Mouse (Mus musculus) intestine, embryonic 14.5 days (tissue): Measurements from ENCODE around the gene Cts6. TPM values are rescaled to one million over a fixed set of nuclear protein-coding genes. Genes with fewer than 3 reads are reported as not detected.
"Not testable (repeated sequence)": the region's sequence is repeated elsewhere in the genome, so short reads cannot be mapped to it uniquely, and the experiment has no call there.

ENCODE experiments used
- ATAC-seq: fragments of 200-750 bp; cut with Nextera tagmentation; replicated peaks from 2 replicates; pipeline ENCODE4 v1.8.0; 2017; ENCODE audit warnings: low read depth, moderate number of reproducible peaks, moderate TSS enrichment, moderate library complexity; ENCODE audit not compliant: low FRiP score, low TSS enrichment
- DNase-seq: peaks from one replicate; pipeline ENCODE4 v3.0.0-alpha.2; 2018; ENCODE audit warnings: low spot score
- H3K27ac ChIP-seq: fragments of 300-500 bp; sonication (generic); 2 replicates; pipeline ENCODE4 v1.5.1; 2014; ENCODE audit warnings: low read depth, mild to moderate bottlenecking, control low read depth
- H3K27me3 ChIP-seq: fragments of 300-500 bp; sonication (generic); replicated peaks from 2 replicates; pipeline ENCODE4 v1.6.1; 2014; ENCODE audit warnings: low read length, control low read depth; ENCODE audit not compliant: control insufficient read depth, insufficient read depth
- H3K36me3 ChIP-seq: fragments of 300-500 bp; sonication (generic); 2 replicates; pipeline ENCODE4 v1.6.1; 2014; ENCODE audit warnings: low read length, control low read depth; ENCODE audit not compliant: control insufficient read depth, insufficient read depth
- H3K4me1 ChIP-seq: fragments of 300-500 bp; sonication (generic); replicated peaks from 2 replicates; pipeline ENCODE4 v1.6.1; 2014; ENCODE audit warnings: low read length, control low read depth, mixed read lengths; ENCODE audit not compliant: control insufficient read depth, insufficient read depth
- H3K4me2 ChIP-seq: fragments of 300-500 bp; sonication (generic); 2 replicates; pipeline ENCODE4 v1.6.1; 2014; ENCODE audit warnings: low read length
- H3K4me3 ChIP-seq: fragments of 300-500 bp; sonication (generic); 2 replicates; pipeline ENCODE4 v1.5.1; 2014; ENCODE audit warnings: low read depth, low read length, control low read depth, mixed read lengths
- H3K9ac ChIP-seq: fragments of 300-500 bp; sonication (generic); 2 replicates; pipeline ENCODE4 v1.6.1; 2014; ENCODE audit warnings: mild to moderate bottlenecking, low read length
- H3K9me3 ChIP-seq: fragments of 300-500 bp; sonication (generic); 2 replicates; pipeline ENCODE4 v1.6.1; 2016; ENCODE audit warnings: low read length, control low read depth; ENCODE audit not compliant: control insufficient read depth
- WGBS: fragments of 180-500 bp; shearing (Covaris S2); extraction: QIAGEN DNeasy Blood & Tissue Kit; methylation state at CpG from one replicate; pipeline ENCODE4 v1.1.7; 2014; 5-methylcytosine and 5-hydroxymethylcytosine counted together
- polyA plus RNA-seq: library from polyadenylated mRNA; unstranded; fragments of >200 nt; fragmentation: Nextera tagmentation; extraction: Ambion mirVana; gene quantifications from 2 replicates; pipeline ENCODE4 v1.2.1, GENCODE M21; 2014

Gene Cts6
- not detected in 2 replicates for polyA plus RNA-seq

DNA sequence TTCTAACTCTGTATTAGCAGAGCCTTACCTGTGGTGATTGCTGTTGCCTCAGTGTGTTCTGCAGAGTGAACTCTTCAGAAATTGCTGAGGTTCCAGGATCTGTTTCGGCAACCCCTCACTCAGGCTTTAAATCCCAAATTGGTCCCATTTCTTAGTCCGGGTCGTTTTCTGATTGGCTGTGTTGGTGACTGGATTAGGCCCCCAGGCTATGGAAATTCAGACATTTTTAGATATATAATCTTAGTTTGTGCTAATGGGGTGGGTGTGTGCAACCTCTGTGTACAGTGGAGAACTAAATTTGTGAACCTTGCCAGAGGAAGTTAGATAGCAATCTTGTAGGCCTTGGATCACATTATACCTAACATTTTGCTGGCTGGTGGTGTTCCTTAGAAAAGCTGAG is at the start of gene Cts6:
Gene Cts6, minus strand, starts transcription at position 101 of the 400 bp plus-strand sequence.
- Histone ChIP-seq H3K27ac (no peak within 1 kb of the TSS), H3K4me1 (no peaks in the 10 kb centered on the region), H3K4me2 (no peak within 1 kb of the TSS), H3K9me3 (0 out of 2 replicates have a peak, but pooled peaks cover 6% of the 10 kb centered on the region), H3K36me3 (no peaks in the 10 kb centered on the region), H3K4me3 (no peak within 1 kb of the TSS), H3K9ac (no peak within 1 kb of the TSS), H3K27me3 (no peaks in the 10 kb centered on the region)
- no peak for DNase-seq
- no peak for ATAC-seq
- 96% methylated on average over 3 of the region's 3 CpGs for WGBS

DNA sequence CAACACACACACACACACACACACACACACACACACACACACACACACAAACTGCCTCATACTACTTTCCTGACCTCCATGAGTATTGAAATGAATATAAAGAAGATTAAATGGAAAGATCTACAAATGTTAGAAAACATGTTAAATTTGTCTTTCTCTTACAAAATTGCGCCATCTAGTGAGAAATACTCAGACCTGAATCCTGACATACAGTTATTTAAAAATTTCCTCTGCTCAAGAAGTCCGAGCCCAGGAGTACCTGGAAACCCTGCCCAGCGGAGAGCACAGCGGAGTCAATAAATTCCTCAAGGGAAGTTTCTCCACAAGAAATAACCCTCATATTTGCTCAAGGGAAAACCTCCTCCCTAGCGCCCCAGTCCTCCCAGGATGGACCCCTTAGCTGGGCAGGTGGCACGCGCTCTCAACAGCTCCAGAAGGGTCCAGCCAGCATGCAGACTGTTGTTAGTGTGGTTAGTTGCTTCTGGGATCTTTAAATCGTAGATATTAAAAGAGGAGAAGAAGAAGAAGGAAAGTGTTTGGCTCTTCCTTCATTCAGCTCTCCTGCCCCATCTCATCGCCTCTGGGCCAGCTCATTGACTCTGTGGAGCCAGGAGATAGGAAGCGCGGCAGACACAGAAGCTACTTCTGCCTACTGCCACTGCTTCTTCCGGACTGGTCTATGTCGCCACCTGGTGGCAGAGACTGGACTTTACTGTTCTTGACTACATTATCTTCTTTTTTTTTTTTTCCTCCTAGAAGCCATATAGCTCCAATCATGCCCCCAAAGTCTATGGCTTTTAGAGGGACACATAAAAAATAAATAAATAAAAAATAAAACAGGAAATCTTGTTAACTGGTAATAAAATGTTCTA is 38.1 kb upstream of the Cts6 start:
- no peak overlapping the region for H3K4me3 ChIP-seq
- no peak overlapping the region for H3K27ac ChIP-seq
- no peaks in the 10 kb centered on the region for H3K4me1 ChIP-seq
- no peaks in the 10 kb centered on the region for H3K27me3 ChIP-seq
- ATAC-seq (no peak), DNase-seq (peak; percentile 66)
- no peaks in the 10 kb centered on the region for H3K9me3 ChIP-seq
- no peak overlapping the region for H3K4me2 ChIP-seq
- WGBS = 54% methylated on average over 13 of the region's 13 CpGs
- no peak overlapping the region for H3K9ac ChIP-seq
- H3K36me3 ChIP-seq = no peaks in the 10 kb centered on the region

DNA sequence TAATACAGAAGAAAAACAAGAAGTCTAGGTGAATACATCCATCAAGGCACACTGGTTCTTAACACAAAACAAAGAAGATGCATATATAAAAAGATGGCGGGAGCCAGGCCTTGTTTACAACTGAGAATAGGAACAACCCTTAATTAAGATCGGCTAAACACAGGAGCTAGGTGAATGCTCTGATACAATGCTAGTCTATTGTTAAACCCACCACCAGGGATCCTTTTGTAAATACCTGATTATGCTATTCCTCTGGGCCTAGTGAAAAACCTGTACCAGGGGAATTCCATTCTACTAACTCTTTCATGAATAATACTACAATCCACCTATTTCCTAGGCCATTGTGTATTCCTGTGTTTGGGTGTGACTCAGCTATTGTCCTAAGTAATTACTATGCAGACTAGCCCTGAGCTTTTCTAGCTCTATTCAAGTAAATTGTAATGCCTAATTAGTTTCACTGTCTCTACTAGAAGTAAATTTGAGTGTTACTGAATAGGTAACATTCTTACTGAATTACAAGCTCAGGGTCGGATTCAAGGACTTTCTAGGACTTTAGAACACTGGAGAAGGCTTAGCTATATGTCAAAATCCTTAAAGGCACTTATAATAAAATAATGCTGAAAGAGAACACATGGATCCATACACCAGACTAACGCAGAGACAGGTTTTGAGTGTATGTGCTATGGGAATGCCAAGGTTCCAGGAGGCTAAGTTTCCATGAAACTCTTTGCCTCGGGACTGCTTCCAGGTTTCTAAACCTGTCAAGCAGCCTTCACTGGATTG is 17.9 kb downstream of the Cts6 start:
- not testable (repeated sequence) for H3K27ac ChIP-seq, H3K4me3 ChIP-seq

DNA sequence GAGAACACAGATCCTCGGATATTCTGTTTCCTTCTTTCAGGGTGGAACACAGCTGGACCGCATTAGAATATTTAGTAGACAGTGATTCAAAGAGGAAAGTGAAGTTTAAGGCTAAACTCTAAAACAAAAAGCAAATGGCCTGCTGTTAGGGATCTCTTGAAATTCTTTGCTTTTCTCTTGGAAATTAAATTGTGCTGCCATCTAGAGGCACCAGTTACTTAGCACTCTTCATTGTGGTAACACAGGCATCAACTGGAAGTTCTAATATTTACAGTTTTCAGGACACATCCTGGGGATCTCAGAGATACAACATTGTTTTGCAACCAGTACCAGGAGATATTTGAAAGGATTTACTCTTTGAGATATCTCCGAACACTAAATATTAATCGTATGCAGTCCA is 38.6 kb downstream of the Cts6 start:
- ATAC-seq (no peak), DNase-seq (no peak)
- Histone ChIP-seq H3K4me2 (no peak overlapping the region), H3K4me3 (no peak overlapping the region), H3K9ac (no peak overlapping the region), H3K27ac (no peak overlapping the region), H3K9me3 (peaks cover 5% of the 10 kb centered on the region; the same call in 1 of the 2 replicates), H3K36me3 (no peaks in the 10 kb centered on the region), H3K27me3 (no peaks in the 10 kb centered on the region), H3K4me1 (no peaks in the 10 kb centered on the region)
- WGBS = 83% methylated on average over 4 of the region's 4 CpGs

More for the DNA sequence above, 17.9 kb downstream of the Cts6 start:
- H3K9me3 ChIP-seq, H3K4me1 ChIP-seq, H3K36me3 ChIP-seq, ATAC-seq, H3K9ac ChIP-seq, H3K27me3 ChIP-seq, DNase-seq, H3K4me2 ChIP-seq: not testable (repeated sequence)
- WGBS = 78% methylated on average over 5 of the region's 5 CpGs

DNA sequence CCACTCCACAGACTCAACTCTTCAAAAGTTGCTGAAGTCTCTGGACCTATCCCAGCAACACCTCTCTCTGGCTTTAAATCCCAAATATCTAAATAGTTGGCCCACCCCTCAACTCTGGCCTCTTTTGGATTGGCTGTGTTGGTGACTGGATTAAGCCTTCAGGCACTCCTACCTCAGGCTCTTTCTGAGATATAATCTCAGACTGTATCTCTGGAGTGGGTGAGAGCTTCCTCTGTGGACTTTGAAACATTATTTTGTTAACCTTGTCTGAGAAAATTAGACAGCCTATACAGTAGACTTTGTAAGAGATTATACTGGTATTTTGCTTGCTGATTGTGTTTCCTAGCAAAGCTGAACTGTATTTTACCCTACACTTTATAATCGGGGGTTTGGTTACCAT is 39.1 kb downstream of the Cts6 start, which contains the start of gene Ctsr:
Gene Ctsr, minus strand, starts transcription at position 101 of the 400 bp plus-strand sequence.
- 89% methylated on average over 1 of the region's 1 CpGs for WGBS
- Histone ChIP-seq H3K9ac (no peak within 1 kb of the TSS), H3K4me2 (no peak within 1 kb of the TSS), H3K4me3 (no peak within 1 kb of the TSS), H3K36me3 (no peaks in the 10 kb centered on the region), H3K27me3 (no peaks in the 10 kb centered on the region), H3K27ac (no peak within 1 kb of the TSS), H3K9me3 (peaks cover 7% of the 10 kb centered on the region; the same call in 1 of the 2 replicates), H3K4me1 (no peaks in the 10 kb centered on the region)
- DNase-seq = no peak
- ATAC-seq = no peak

Other genes starting within 250 kb of the Cts6 start
- not detected in 2 replicates for gene Ctsj, start 197.5 kb downstream of the Cts6 start, polyA plus RNA-seq
- gene Ctsq, start 162.8 kb downstream of the Cts6 start, polyA plus RNA-seq = not detected in 2 replicates
- gene Ctsr, start 39.2 kb downstream of the Cts6 start, polyA plus RNA-seq = not detected in 2 replicates
- gene Cts8, start 51.9 kb upstream of the Cts6 start, polyA plus RNA-seq = not detected in 2 replicates
- not detected in 2 replicates for gene Gm49398, start 85.4 kb upstream of the Cts6 start, polyA plus RNA-seq
- not detected in 2 replicates for gene Cts7, start 154.8 kb upstream of the Cts6 start, polyA plus RNA-seq